Mouse (Mus musculus): ENCODE results near the gene Dynlt1b. TPM values are rescaled to one million over a fixed set of nuclear protein-coding genes. Genes with fewer than 3 reads are reported as not detected.
"Not testable (repeated sequence)": the region's sequence is repeated elsewhere in the genome, so short reads cannot be mapped to it uniquely, and the experiment has no call there.

The Dynlt1b gene
- polyA plus RNA-seq, 1 experiment from 2014 or later: 456 TPM

DNA sequence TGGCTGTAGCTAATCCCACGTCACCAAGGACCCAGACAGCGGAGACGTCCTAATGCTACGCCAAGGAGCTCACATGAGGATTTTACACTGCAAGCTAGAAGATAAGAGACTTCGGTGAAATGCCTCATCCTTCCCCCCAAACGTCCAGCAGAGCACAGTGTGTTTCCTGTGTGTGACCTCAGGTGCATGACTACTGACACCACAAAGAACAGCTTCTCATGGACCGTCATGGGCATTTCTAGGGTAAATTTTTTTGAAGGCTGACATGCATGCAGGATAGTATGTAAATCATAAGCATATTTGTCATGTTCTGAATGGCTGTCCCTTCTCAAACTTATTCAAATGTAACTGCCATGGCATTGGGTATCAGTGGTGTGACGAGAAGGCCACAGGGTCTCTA, 3.0 kb upstream of the Dynlt1b start:
- not testable (repeated sequence) for H3K27me3 ChIP-seq; H3K9ac ChIP-seq; H3K4me2 ChIP-seq; ATAC-seq (replicated peaks; ENCODE audit: low FRiP score); H3K9me3 ChIP-seq (replicated peaks); H3K36me3 ChIP-seq; H3K4me3 ChIP-seq (replicated peaks); H3K27ac ChIP-seq
- H3K4me1 ChIP-seq: peaks cover 13% of the 10 kb centered on the region
- 85% methylated on average over 6 of the region's 8 CpGs for WGBS

- H3K27ac ChIP-seq; H3K4me3 ChIP-seq (replicated peaks); H3K4me2 ChIP-seq; H3K9ac ChIP-seq; H3K27me3 ChIP-seq; H3K9me3 ChIP-seq (replicated peaks); ATAC-seq (replicated peaks; ENCODE audit: low FRiP score): not testable (repeated sequence)
- Histone ChIP-seq H3K4me1 (peaks cover 13% of the 10 kb centered on the region), H3K36me3 (peaks cover 13% of the 10 kb centered on the region; the same call in 1 of the 2 replicates)
- 81% methylated on average over 2 of the region's 2 CpGs for WGBS
Measured at GRCm38 (mm10) chr17:6428926-6429325, 986 bp upstream of the Dynlt1b start.

- Histone ChIP-seq H3K36me3 (peaks cover 18% of the 10 kb centered on the region; the same call in 1 of the 2 replicates), H3K9ac (peak overlapping the region; percentile 31), H3K27ac (peak overlapping the region; percentile 33; the same call in 1 of the 2 replicates), H3K4me2 (peak overlapping the region; percentile 53), H3K4me3 (replicated peaks) (peak overlapping the region; percentile 46)
- H3K27me3 ChIP-seq; H3K4me1 ChIP-seq; H3K9me3 ChIP-seq (replicated peaks): not testable (repeated sequence)
- peak; percentile 34 for ATAC-seq (replicated peaks; ENCODE audit: low FRiP score)
- WGBS: 3% methylated on average over 9 of the region's 9 CpGs
Measured at GRCm38 (mm10) chr17:6430410-6431001, 594 bp downstream of the Dynlt1b start.

DNA sequence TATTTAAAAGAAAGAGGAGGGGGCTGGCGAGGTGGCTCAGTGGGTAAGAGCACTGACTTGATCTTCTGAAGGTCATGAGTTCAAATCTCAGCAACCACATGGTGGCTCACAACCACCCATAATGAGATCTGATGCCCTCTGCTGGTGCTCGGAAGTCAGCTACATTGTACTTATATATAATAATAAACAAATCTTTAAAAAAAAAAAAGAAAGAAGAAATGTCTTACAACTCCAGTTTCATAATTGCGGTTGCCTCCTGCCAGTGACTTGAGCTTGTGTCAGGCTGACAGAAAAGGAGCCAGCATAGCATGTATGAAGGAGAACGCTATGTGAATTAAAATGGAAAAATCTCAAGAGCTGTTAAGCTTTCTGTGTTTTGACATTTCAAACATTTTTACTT, 2.5 kb downstream of the Dynlt1b start:
- ATAC-seq (replicated peaks; ENCODE audit: low FRiP score); H3K9ac ChIP-seq; H3K4me3 ChIP-seq (replicated peaks); H3K9me3 ChIP-seq (replicated peaks); H3K27ac ChIP-seq; H3K27me3 ChIP-seq; H3K4me1 ChIP-seq; H3K4me2 ChIP-seq: not testable (repeated sequence)
- H3K36me3 ChIP-seq: peaks cover 18% of the 10 kb centered on the region; the same call in 1 of the 2 replicates
- WGBS: 97% methylated on average over 3 of the region's 4 CpGs

DNA sequence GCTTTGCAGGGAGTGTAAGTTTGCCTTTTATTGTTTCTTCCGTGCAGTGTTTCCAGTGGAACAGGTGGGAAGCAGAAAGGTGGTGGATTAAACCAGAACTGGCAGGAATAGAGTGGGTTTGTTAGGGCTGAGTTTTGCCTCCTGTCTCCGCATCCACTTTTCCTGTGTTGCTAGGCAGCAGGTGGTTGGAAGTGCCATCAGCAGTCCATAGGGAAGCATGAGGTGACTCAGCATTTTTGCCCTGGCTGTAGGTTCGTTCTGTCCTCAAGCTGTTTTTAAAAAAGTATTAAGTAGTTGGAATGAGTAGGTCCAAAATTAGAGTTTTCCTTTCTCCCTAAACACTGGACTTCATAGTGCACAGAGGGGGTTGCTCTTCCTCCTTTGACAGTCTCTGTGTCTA, 3.8 kb downstream of the Dynlt1b start:
- 84% methylated on average over 3 of the region's 3 CpGs for WGBS
- not testable (repeated sequence) for ATAC-seq (replicated peaks; ENCODE audit: low FRiP score)

DNA sequence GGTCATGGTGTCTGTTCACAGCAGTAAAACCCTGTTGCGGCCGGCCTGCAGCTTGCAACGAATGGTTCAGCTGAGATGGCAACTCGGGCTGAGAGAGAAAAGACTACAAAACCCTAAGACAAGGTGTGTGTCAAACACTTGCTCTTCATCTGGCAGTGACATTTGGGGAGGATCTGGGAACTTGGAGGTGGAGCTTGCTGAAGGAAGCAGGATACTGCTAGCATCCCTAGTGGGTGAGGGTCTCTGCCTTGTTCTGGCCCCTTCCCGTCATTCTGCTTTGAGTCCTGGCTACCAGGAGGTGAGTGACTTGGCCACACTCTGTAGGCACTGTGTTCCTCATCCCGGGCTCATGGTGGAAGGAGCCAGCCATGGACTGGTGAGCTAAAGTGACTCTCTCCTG, 8.2 kb downstream of the Dynlt1b start:
- not testable (repeated sequence) for H3K4me1 ChIP-seq; H3K27ac ChIP-seq; H3K27me3 ChIP-seq; ATAC-seq (replicated peaks; ENCODE audit: low FRiP score); H3K9me3 ChIP-seq (replicated peaks); H3K9ac ChIP-seq; H3K4me2 ChIP-seq; H3K4me3 ChIP-seq (replicated peaks)
- H3K36me3 ChIP-seq: peaks cover 33% of the 10 kb centered on the region
- WGBS: 80% methylated on average over 6 of the region's 6 CpGs

More for the DNA sequence above, 3.8 kb downstream of the Dynlt1b start:
- not testable (repeated sequence) for H3K4me3 ChIP-seq (replicated peaks); H3K27me3 ChIP-seq; H3K4me1 ChIP-seq; H3K9ac ChIP-seq; H3K27ac ChIP-seq; H3K9me3 ChIP-seq (replicated peaks); H3K4me2 ChIP-seq
- H3K36me3 ChIP-seq: peaks cover 23% of the 10 kb centered on the region

DNA sequence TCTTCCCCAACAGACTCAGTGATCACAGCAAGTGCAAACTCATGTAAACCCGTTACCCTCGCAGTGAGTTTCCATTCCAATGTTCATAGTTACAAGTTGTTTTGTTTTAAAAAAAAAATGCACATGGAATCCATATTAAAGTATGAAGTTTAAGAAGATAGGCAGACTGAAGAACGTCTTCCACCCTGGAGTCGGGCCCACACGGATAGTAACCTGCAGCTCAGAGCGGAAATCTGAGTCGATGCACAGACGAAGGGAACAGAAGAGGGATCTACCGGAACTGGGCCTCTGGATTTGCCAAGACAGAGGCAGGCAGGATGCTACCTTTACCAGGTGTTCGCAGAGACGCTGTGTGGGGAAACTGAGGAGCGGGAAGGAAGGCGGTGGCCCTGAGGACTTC, 10.0 kb downstream of the Dynlt1b start:
- peaks cover 20% of the 10 kb centered on the region for H3K36me3 ChIP-seq
- WGBS: 91% methylated on average over 11 of the region's 13 CpGs
- not testable (repeated sequence) for H3K27ac ChIP-seq; H3K27me3 ChIP-seq; H3K4me2 ChIP-seq; H3K9me3 ChIP-seq (replicated peaks); H3K9ac ChIP-seq; H3K4me3 ChIP-seq (replicated peaks); H3K4me1 ChIP-seq; ATAC-seq (replicated peaks; ENCODE audit: low FRiP score)

DNA sequence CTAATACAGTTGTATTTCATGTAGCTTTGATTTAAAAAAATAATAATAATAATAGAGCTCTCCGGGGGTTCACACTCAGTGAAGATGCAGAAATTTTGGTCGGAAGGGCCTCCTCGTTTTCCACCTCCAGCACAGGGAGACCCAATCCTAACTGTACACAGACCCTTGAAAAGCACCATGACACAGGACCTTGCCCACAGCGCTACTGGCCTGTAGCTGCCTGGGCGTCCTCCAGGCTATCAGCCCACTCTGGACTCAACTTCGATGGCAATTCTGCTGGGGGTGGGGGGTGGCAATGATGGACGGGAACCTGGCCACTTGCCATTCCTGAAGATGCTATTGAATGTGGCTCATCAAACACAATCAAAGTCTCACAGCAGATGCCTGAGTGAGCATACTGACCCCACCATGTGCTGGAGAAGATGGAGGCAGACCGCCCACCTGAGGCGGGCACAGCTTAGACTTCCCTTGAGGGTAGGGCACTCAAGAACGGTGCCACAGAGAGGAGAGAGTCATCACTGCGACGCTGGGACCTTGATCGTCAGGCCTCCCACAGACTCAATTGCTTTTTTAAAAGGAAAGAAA, 10.7 kb downstream of the Dynlt1b start:
- ATAC-seq (replicated peaks; ENCODE audit: low FRiP score); H3K27me3 ChIP-seq; H3K9ac ChIP-seq; H3K4me3 ChIP-seq (replicated peaks); H3K4me1 ChIP-seq; H3K27ac ChIP-seq; H3K9me3 ChIP-seq (replicated peaks); H3K4me2 ChIP-seq: not testable (repeated sequence)
- peaks cover 20% of the 10 kb centered on the region for H3K36me3 ChIP-seq
- 91% methylated on average over 13 of the region's 13 CpGs for WGBS

DNA sequence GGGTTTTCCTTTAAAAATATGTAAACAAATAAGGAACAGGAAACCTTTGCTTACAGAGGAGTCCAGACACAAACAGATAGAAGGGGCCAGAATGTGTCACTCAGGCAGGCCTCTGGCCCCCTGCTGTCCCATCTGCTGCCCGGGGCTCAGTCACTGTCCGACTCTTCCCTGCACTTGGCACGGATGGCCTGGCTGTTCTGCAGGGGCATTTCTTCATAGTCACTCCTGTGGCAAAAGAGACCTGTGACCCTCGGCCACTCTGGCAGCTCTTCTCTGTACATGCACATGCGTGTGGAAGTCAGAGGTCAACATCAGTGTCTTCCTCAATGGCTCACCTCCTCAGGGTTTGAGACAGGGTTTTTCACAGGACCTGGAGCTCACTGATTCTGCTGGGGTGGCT, 11.3 kb downstream of the Dynlt1b start:
- not testable (repeated sequence) for H3K4me3 ChIP-seq (replicated peaks)
- 86% methylated on average over 5 of the region's 5 CpGs for WGBS

GRCm38 (mm10) chr17:6442513-6442912, 12.6 kb downstream of the Dynlt1b start:
- not testable (repeated sequence) for H3K9me3 ChIP-seq (replicated peaks); H3K27me3 ChIP-seq; H3K9ac ChIP-seq; H3K4me3 ChIP-seq (replicated peaks); ATAC-seq (replicated peaks; ENCODE audit: low FRiP score); H3K4me1 ChIP-seq; H3K27ac ChIP-seq; H3K4me2 ChIP-seq
- WGBS: 93% methylated on average over 7 of the region's 7 CpGs
- H3K36me3 ChIP-seq: peaks cover 20% of the 10 kb centered on the region

More for the DNA sequence above, 11.3 kb downstream of the Dynlt1b start:
- peaks cover 20% of the 10 kb centered on the region for H3K36me3 ChIP-seq
- H3K4me1 ChIP-seq; H3K27me3 ChIP-seq; ATAC-seq (replicated peaks; ENCODE audit: low FRiP score); H3K27ac ChIP-seq; H3K9me3 ChIP-seq (replicated peaks); H3K9ac ChIP-seq; H3K4me2 ChIP-seq: not testable (repeated sequence)

DNA sequence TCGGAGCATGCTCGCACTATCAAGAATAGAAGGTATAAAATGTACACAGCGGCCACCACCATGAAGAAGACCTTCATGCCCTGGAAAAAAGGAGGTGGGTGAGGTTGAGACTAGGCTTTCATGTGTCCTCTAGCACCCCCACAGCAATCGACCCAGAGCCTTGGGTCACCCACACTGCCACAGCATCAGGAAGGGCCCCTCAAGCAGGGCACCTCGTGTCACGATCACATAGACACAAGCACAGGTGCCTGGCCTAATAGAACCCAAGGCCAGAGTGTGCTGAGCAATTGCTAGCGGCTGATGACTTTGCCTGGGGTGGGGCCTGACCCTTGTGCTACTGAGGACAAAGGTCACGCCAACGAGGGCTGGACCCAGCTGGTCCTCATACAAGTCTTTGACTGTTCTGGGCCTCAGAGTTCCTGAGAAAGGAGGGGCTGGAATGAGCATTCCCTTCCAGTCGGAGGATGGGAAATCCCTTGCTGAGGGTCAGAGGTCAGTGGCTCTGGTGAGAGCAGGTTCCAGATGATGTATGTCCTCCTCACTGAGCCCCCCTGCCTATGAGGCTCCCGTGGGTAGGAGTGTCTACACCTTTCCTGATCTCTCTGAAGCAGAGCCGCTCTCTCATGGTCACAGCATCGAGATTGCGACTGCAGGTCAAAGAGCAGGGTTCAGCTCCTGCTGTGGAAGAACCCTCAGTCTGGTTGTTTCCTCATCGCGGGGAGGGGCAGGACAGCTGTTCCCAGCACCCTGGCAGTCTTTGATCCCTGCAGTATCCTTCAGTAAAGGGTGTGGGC, 16.1 kb downstream of the Dynlt1b start:
- not testable (repeated sequence) for H3K36me3 ChIP-seq; H3K27ac ChIP-seq; H3K27me3 ChIP-seq; H3K4me1 ChIP-seq; H3K9ac ChIP-seq; H3K4me3 ChIP-seq (replicated peaks); H3K9me3 ChIP-seq (replicated peaks); H3K4me2 ChIP-seq
- peak; percentile 50 for ATAC-seq (replicated peaks; ENCODE audit: low FRiP score)
- 53% methylated on average over 12 of the region's 16 CpGs for WGBS

- ATAC-seq (replicated peaks; ENCODE audit: low FRiP score); H3K4me2 ChIP-seq; H3K4me3 ChIP-seq (replicated peaks); H3K4me1 ChIP-seq; H3K27me3 ChIP-seq; H3K9ac ChIP-seq; H3K9me3 ChIP-seq (replicated peaks); H3K27ac ChIP-seq; H3K36me3 ChIP-seq: not testable (repeated sequence)
- 86% methylated on average over 8 of the region's 8 CpGs for WGBS
Measured at GRCm38 (mm10) chr17:6448293-6448692, 18.4 kb downstream of the Dynlt1b start.
